Mouse (Mus musculus): ENCODE data around the gene AC124502.3. TPM values are rescaled to one million over a fixed set of nuclear protein-coding genes. Genes with fewer than 3 reads are reported as not detected.
A peak's percentile ranks its signal among the peaks of the same experiment; 100 is the strongest.

AC124502.3 gene
- polyA plus RNA-seq, 1 experiment from 2014 or later, result 1.1 TPM

DNA sequence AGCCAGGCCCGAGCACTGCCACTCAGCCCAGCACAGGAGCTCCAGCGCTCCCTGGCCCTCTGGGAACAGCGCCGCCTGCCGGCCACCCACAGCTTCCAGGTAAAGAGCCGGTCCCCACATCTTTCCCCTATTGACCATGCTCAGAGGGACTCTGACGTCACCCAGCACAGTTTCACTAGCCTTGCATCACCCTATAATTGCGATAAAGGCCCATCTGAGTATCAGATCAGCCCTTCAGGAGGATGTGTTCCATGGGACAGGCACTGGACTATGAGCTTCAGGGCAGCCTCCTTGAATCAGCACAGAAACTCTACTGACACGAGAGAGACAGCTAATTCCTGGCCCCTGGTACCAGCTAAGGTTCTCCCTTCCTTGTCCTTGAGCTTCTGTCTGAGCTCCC is 15.2 kb downstream of the AC124502.3 start:
- no peak overlapping the region for H3K27ac ChIP-seq (ENCODE audit: low read length)
- H3K4me3 ChIP-seq (ENCODE audit: low read depth, low read length), result no peak overlapping the region
- no peaks in the 10 kb centered on the region for H3K4me1 ChIP-seq (ENCODE audit: insufficient read depth, low read depth, low read length)
- H3K4me2 ChIP-seq (replicated peaks; ENCODE audit: low read depth, low read length), result no peak overlapping the region
- ATAC-seq, result peak; percentile 8; the same call in 1 of the 2 replicates
- H3K36me3 ChIP-seq (ENCODE audit: insufficient read depth, low read length), result peaks cover 4% of the 10 kb centered on the region; the same call in 1 of the 2 replicates
- H3K27me3 ChIP-seq (replicated peaks; ENCODE audit: insufficient read depth, low read length), result no peaks in the 10 kb centered on the region
- no peak for TF ChIP-seq EP300 (IDR thresholded peaks at IDR 0.05)
- TF ChIP-seq CTCF (IDR thresholded peaks at IDR 0.05), result peak; percentile 82
- WGBS, result 28% methylated on average over 9 of the region's 9 CpGs
- peak; percentile 76 for DNase-seq (ENCODE audit: low spot score)
- H3K9me3 ChIP-seq (ENCODE audit: low read length), result no peaks in the 10 kb centered on the region
- H3K9ac ChIP-seq (replicated peaks; ENCODE audit: low read depth), result no peak overlapping the region

GRCm38 (mm10) chr19:5056251-5056650 is 17.6 kb downstream of the AC124502.3 start:
- Histone ChIP-seq H3K36me3 (ENCODE audit: insufficient read depth, low read length) (no peaks in the 10 kb centered on the region), H3K4me3 (ENCODE audit: low read depth, low read length) (no peak overlapping the region), H3K4me2 (replicated peaks; ENCODE audit: low read depth, low read length) (no peak overlapping the region), H3K9ac (replicated peaks; ENCODE audit: low read depth) (no peak overlapping the region), H3K4me1 (ENCODE audit: insufficient read depth, low read depth, low read length) (peaks cover 12% of the 10 kb centered on the region; the same call in 1 of the 2 replicates), H3K27ac (ENCODE audit: low read length) (no peak overlapping the region), H3K27me3 (replicated peaks; ENCODE audit: insufficient read depth, low read length) (no peaks in the 10 kb centered on the region), H3K9me3 (ENCODE audit: low read length) (no peaks in the 10 kb centered on the region)
- TF ChIP-seq EP300 (IDR thresholded peaks at IDR 0.05) (no peak), CTCF (IDR thresholded peaks at IDR 0.05) (peak; percentile 75)
- no peak for ATAC-seq
- DNase-seq (ENCODE audit: low spot score), result peak; percentile 60
- 17% methylated on average over 6 of the region's 6 CpGs for WGBS

GRCm38 (mm10) chr19:5057876-5058775 is 19.4 kb downstream of the AC124502.3 start:
- ATAC-seq, result peak; percentile 28
- Histone ChIP-seq H3K4me2 (replicated peaks; ENCODE audit: low read depth, low read length) (no peak overlapping the region), H3K36me3 (ENCODE audit: insufficient read depth, low read length) (no peaks in the 10 kb centered on the region), H3K4me1 (ENCODE audit: insufficient read depth, low read depth, low read length) (peaks cover 13% of the 10 kb centered on the region; the same call in 1 of the 2 replicates), H3K27ac (ENCODE audit: low read length) (peak overlapping the region; percentile 66), H3K4me3 (ENCODE audit: low read depth, low read length) (no peak overlapping the region), H3K9ac (replicated peaks; ENCODE audit: low read depth) (no peak overlapping the region), H3K27me3 (replicated peaks; ENCODE audit: insufficient read depth, low read length) (no peaks in the 10 kb centered on the region), H3K9me3 (ENCODE audit: low read length) (no peaks in the 10 kb centered on the region)
- TF ChIP-seq EP300 (IDR thresholded peaks at IDR 0.05) (peak; percentile 69; the same call in 1 of the 2 replicates), CTCF (IDR thresholded peaks at IDR 0.05) (no peak)
- whole genome bisulfite sequencing, result 21% methylated on average over 16 of the region's 16 CpGs
- peak; percentile 72 for DNase-seq (ENCODE audit: low spot score)

DNA sequence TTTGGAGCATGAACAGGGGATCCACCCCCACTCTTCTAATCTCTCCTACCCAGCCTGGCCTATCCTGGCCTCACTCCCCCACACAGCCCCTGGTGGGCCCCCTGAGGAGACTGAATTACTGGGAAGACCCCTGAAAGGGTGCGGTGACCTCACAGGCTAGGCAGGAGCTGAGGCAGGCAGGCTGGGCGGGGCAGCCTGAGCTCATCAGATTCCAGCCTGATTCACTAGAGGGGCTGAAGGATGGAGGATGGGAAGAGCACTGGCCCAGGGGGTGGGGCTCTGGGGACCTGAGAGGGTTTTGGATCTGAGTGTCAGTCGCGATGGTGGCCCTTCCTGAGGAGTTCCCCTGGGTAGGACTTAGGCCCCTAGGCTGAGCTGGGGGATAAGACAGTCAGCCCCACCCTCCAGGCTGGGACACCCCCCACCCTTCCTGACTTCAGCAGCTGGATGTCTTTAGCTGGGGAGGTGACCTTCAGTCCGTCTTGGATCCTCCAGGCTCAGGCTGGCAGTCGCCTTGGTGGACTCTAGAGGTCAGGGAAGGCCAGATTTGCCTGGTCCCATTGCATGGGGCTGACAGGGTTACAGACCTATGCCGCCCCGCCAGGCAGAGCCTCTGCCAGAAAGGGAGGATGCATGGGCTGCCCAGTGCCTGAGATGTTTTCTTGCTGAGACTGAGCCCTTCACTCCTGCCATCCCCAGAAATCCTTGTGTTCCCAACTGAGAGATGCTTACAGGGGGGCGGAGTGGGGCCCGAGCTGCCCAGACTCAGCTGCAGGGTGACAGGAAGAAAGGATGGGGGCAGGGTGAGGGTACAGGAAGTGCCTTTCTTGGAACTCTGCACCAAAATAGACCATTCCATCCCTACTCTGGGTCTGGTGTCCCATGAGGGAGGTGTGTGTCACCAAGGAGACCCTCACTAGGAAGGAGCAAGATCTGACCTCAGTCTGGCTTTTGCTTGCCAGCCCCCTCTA is 20.4 kb downstream of the AC124502.3 start:
- no peaks in the 10 kb centered on the region for H3K36me3 ChIP-seq (ENCODE audit: insufficient read depth, low read length)
- no peak overlapping the region for H3K9ac ChIP-seq (replicated peaks; ENCODE audit: low read depth)
- no peaks in the 10 kb centered on the region for H3K9me3 ChIP-seq (ENCODE audit: low read length)
- H3K27ac ChIP-seq (ENCODE audit: low read length), result peak overlapping the region; percentile 66
- DNase-seq (ENCODE audit: low spot score), result peak; percentile 59
- H3K27me3 ChIP-seq (replicated peaks; ENCODE audit: insufficient read depth, low read length), result no peaks in the 10 kb centered on the region
- ATAC-seq, result peak; percentile 64
- TF ChIP-seq CTCF (IDR thresholded peaks at IDR 0.05) (no peak), EP300 (IDR thresholded peaks at IDR 0.05) (no peak)
- H3K4me2 ChIP-seq (replicated peaks; ENCODE audit: low read depth, low read length), result 0 out of 2 replicates have a peak overlapping the region, but pooled peaks have one; percentile 5
- WGBS, result 16% methylated on average over 10 of the region's 10 CpGs
- peaks cover 13% of the 10 kb centered on the region; the same call in 1 of the 2 replicates for H3K4me1 ChIP-seq (ENCODE audit: insufficient read depth, low read depth, low read length)
- no peak overlapping the region for H3K4me3 ChIP-seq (ENCODE audit: low read depth, low read length)

- peaks cover 13% of the 10 kb centered on the region; the same call in 1 of the 2 replicates for H3K4me1 ChIP-seq (ENCODE audit: insufficient read depth, low read depth, low read length)
- ATAC-seq, result peak; percentile 32
- H3K4me3 ChIP-seq (ENCODE audit: low read depth, low read length), result no peak overlapping the region
- TF ChIP-seq CTCF (IDR thresholded peaks at IDR 0.05) (no peak), EP300 (IDR thresholded peaks at IDR 0.05) (no peak)
- no peaks in the 10 kb centered on the region for H3K9me3 ChIP-seq (ENCODE audit: low read length)
- no peaks in the 10 kb centered on the region for H3K36me3 ChIP-seq (ENCODE audit: insufficient read depth, low read length)
- H3K9ac ChIP-seq (replicated peaks; ENCODE audit: low read depth), result no peak overlapping the region
- no peak overlapping the region for H3K4me2 ChIP-seq (replicated peaks; ENCODE audit: low read depth, low read length)
- WGBS, result 27% methylated on average over 5 of the region's 5 CpGs
- H3K27me3 ChIP-seq (replicated peaks; ENCODE audit: insufficient read depth, low read length), result no peaks in the 10 kb centered on the region
- peak; percentile 58 for DNase-seq (ENCODE audit: low spot score)
- H3K27ac ChIP-seq (ENCODE audit: low read length), result peak overlapping the region; percentile 38; the same call in 1 of the 2 replicates
Measured at GRCm38 (mm10) chr19:5060365-5061330, 22.0 kb downstream of the AC124502.3 start.
